Mouse (Mus musculus): ENCODE results near the gene Abraxas2.

Gene Abraxas2

GRCm38 (mm10) chr7:132853946-132854345, 5.1 kb upstream of the Abraxas2 start:
- DNase-seq (ENCODE audit: low read depth, low spot score): no peak

DNA sequence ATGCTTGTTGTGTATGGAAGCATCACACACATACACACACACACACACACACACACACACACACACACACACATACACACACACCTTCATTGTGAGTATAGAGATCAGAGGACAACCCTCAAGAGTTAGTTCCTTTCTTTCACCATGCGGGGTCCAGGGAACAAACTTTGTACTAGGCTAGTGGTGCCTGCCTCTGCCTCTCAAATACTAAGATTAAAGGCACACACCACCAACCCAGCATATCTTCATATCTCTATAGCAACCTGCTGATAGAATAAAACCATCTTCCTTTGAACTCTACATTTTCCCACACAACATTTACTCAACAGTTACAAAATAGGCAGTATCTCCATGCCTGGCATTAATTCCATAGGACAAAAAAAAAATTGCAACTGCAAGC, 2.9 kb upstream of the Abraxas2 start:
- no peak for DNase-seq (ENCODE audit: low read depth, low spot score)

DNA sequence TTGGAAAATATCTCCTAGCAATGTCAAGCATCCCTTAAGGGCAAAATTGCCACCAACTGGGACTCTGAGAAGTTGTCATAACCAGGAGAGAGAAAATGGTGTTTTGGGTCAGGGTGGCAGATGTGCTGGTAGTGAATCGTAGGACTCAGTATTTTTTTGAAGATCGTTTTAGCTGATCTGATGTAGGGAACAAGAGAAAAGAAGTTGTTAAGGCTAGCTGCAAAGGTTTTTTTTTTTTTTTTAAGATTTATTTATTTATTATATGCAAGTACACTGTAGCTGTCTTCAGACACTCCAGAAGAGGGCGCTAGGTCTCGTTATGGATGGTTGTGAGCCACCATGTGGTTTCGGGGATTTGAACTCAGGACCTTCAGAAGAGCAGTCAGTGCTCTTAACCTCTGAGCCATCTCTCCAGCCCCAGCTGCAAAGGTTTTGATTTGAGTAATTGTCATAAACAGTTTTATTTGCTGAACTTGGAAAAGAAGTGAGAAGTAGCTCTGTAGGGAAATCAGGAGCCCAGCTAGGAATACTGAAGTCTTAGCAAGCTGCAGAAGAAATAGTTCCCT, 899 bp upstream of the Abraxas2 start:
- DNase-seq (ENCODE audit: low read depth, low spot score): peak; percentile 69

DNA sequence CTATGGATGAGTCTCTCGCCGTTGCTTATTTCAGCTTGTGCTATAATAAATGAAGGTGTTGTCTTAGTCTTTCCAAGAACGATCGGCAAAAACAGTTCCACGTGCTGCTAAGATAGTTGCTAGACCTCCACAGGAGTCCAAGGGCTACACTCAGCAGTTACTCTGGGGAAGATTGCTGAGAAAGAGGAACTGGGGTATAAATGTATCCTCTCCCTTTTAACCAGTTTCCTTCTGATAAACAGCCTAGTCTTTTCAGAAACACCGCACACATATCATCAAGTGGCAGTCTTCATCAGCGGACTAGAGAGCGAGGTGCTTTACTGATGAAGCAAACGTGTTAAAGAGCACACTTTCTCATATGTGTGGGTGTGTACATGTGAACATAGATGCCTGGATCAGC, 7.3 kb downstream of the Abraxas2 start:
- DNase-seq (ENCODE audit: low read depth, low spot score): no peak

- no peak for DNase-seq (ENCODE audit: low read depth, low spot score)
Observed at GRCm38 (mm10) chr7:132873043-132873442, 14.0 kb downstream of the Abraxas2 start.

GRCm38 (mm10) chr7:132875391-132876086, 16.5 kb downstream of the Abraxas2 start:
- no peak for DNase-seq (ENCODE audit: low read depth, low spot score)

- no peak for DNase-seq (ENCODE audit: low read depth, low spot score)
Observed at GRCm38 (mm10) chr7:132880276-132880675, 21.3 kb downstream of the Abraxas2 start.

GRCm38 (mm10) chr7:132882343-132882742, 23.3 kb downstream of the Abraxas2 start:
- peak; percentile 61 for DNase-seq (ENCODE audit: low read depth, low spot score)

- DNase-seq (ENCODE audit: low read depth, low spot score): no peak
Observed at GRCm38 (mm10) chr7:132884031-132884430, 25.0 kb downstream of the Abraxas2 start.

DNA sequence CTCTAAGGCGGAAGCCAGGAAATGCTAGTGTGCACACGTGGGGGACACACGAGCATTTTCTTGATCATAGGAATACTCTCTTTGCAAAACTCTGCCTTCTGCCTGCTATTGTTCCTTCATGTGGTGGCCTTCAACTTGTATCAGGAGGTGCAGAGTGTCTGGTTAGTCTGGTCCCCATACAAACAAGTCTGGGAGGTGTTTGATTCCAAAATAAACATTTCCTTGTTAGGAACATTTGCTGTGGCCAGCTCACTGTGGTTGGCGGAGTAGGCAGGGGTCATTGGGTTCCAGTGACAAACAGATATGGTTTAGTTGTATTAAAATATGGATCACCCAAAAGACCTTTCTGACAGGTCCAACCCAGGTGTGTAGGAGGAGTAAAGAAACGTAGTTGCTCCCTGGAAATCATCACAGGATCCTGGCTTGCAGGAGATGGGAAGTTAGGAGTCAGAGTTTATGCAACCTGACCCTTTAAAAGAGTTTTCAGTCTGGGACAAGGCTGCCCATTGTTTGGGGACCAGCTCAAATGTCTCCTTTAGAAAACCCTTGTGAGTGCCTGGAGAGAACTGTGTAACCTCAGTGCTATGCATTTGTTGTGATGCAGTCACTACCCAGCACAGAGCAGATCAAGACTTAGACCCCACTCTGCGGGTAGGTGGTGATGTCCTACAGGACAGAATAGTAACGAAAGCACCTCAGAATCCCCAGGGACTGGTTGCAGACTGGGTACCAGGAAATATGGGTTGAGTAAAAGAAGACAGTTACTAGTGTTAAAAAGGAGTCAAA, 28.2 kb downstream of the Abraxas2 start:
- no peak for DNase-seq (ENCODE audit: low read depth, low spot score)

- no peak for DNase-seq (ENCODE audit: low read depth, low spot score)
Observed at GRCm38 (mm10) chr7:132888052-132888451, 29.0 kb downstream of the Abraxas2 start.

DNA sequence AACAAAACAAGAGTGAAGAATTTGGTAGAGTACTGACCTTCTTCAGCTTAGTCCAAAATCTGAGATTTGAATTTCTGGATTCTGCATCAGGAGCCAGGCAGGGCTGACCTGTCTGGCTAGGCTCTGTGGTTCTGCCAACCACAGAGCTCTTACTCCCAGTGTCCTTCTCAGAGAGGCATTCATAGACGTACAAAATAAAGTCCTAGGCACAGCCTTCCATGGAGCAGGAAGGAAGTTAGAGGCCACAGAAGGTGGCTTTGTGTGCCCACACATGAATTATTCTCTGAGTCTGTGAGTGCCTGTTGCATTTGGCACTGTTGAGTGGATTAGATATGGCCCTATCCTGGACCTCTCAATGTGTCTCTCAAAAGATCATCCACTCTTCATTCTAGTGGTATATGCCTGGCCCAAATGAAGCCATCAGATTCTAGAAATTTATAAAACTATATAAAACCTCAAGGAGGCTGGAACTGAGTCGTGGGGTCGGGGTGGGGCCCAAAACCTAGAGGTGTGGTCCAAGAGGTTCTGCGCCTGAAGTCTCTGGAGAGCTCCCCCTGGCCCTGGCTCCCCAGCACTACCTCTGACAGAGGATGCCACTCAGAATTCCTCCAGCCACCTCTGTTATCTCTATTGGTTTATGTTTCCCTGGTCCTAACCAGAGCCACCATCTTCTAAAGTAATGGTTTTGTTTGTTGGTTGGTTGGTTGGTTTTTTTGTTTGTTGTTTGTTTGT, 29.7 kb downstream of the Abraxas2 start:
- no peak for DNase-seq (ENCODE audit: low read depth, low spot score)

GRCm38 (mm10) chr7:132889691-132890090, 30.7 kb downstream of the Abraxas2 start:
- no peak for DNase-seq (ENCODE audit: low read depth, low spot score)

DNA sequence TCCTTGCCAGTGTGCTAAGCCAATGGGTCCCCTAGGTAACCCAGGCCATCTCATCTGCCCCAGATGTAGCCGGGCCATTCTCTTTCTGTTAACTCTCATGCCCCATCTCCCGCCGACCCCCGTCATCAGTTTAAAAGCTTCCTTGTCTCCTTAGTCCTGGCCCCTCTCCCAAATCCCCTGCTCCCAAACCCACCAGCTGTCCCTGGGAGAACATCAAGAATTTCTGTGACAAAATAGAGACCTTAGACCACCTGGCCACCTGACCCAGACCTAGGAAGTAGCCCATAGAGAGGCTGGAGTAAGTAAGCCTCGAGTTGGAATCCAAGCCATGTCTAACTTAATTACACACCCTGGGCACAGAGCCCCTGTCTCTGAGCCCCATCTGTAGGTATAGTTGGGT, 31.2 kb downstream of the Abraxas2 start:
- no peak for DNase-seq (ENCODE audit: low read depth, low spot score)

- DNase-seq (ENCODE audit: low read depth, low spot score): no peak
Observed at GRCm38 (mm10) chr7:132891561-132892310, 32.7 kb downstream of the Abraxas2 start.

DNA sequence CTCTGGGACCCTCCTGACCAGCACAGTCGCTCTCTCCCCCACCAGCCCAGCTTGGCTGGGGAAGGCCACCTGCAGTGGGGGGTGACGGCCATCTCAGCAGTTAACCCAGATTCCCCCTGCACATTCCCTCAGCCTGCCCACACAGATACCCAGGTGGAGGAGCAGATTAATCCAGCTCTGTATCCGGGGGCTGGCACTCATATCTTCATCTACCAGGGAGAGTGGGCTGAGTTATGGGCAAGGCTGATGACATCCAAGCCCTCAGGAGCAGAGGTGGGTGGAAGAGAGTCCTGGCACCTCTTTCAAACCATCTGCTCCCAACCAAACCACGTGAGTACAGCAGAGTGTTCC, 33.3 kb downstream of the Abraxas2 start:
- DNase-seq (ENCODE audit: low read depth, low spot score): no peak

DNA sequence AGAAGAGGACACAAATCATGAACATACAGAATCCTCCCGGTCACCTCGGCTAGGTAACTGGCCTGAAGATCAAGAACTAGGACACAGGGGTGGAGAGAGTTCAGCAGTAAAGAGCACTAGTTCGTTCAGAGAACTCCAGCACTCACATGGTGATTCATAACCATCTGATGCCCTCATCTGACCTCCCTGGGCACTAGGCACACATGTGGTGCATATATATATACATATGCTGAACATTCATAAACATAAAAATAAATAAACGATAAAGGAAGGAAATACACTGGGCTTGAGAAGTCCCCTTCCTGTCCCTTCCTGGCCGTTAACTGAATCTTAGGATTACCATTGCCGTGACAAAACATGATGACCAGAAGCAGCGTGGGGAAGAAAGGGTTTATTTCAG, 33.8 kb downstream of the Abraxas2 start:
- DNase-seq (ENCODE audit: low read depth, low spot score): no peak

GRCm38 (mm10) chr7:132893336-132893735, 34.3 kb downstream of the Abraxas2 start:
- no peak for DNase-seq (ENCODE audit: low read depth, low spot score)

DNA sequence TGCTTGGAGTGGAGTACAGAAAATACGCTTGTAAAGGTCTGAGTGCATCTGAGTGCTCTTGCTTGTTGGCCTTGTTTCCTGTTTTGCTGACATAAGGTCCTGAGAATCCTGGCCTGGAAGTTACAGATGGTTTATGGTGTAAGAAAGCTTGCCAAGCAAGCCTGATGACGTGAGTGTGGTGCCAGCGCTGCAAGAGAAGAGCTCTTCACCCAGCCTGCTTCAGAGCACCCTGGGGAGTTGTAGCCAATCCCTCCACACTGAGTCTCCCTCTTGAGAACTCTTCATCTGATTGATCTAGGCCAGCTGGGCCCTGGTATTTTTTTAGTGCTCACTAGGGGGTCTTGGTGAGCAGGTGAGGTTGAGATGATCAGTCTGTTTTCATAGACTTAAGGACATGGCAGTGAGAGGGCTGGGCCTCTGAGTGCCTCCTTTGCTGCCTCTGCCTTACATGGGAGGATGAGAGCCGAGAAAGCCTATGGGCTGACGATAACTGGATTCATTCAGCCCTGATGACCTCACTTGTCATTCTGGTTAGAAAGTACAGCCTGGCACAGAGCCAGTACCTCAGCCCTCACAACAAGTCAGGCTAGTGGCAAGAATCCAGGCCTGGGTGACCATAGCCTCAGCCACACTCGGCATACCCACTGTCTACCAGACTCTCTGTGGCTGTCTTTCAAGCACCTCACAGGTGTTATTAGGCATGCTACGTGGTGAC, 36.0 kb downstream of the Abraxas2 start:
- DNase-seq (ENCODE audit: low read depth, low spot score): no peak

DNA sequence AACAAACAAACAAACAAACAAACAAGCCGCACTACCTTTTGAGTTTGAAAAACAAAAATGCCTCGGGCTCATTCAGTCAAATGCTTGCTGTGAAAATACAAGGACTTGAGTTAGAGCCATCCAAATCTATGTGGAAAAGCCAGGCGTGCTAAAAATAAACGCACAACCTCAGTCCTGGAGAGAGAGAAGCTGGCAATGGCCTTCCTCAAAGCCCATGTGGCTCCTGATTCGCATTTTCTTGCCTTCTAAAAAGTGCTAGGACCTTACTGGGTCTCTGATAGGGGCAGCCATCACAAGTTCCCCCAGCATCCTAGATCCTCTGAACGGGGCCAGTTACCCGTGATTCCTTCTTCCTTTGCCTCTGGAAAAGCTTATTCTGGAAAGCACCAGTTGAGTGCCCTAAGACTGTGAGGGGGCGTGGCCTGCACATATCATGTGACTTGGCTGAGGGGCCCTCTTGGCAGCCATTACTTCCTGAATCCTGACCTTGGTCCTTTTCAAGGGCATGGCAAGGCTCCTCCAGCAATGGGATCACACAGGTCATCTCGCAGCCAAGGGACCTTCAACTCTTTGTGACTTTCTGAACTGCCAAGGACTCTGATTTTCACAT, 37.3 kb downstream of the Abraxas2 start:
- DNase-seq (ENCODE audit: low read depth, low spot score): no peak
